Mouse (Mus musculus) neural tube, embryonic 11.5 days (tissue): ENCODE measurements at regions not wholly inside any gene's neighbourhood (a gene's known extent, or its start where the extent isn't known, plus 50 kb on each side); places are given as distances from the start of the nearest gene placed in this dataset.

Source experiments
- ATAC-seq: fragments of 200-750 bp; cut with Nextera tagmentation; 2 replicates; pipeline ENCODE4 v1.8.0; 2017; ENCODE audit warnings: moderate number of reproducible peaks, mild to moderate bottlenecking, moderate TSS enrichment, moderate library complexity; ENCODE audit not compliant: insufficient read depth, low FRiP score, low TSS enrichment
- DNase-seq: peaks from one replicate; pipeline ENCODE4 v3.0.0-alpha.2; 2015; ENCODE audit warnings: low spot score
- H3K27ac ChIP-seq: fragments of 300-500 bp; sonication (generic); 2 replicates; pipeline ENCODE4 v1.5.1; 2014; ENCODE audit warnings: low read depth, mild to moderate bottlenecking, low read length
- H3K27me3 ChIP-seq: fragments of 300-500 bp; sonication (generic); 2 replicates; pipeline ENCODE4 v1.6.1; 2014; ENCODE audit warnings: mild to moderate bottlenecking, low read length, mixed read lengths; ENCODE audit not compliant: control insufficient read depth, insufficient read depth
- H3K36me3 ChIP-seq: fragments of 300-500 bp; sonication (generic); 2 replicates; pipeline ENCODE4 v1.6.1; 2014; ENCODE audit warnings: mild to moderate bottlenecking, low read length, moderate library complexity, mixed read lengths; ENCODE audit not compliant: control insufficient read depth, insufficient read depth
- H3K4me1 ChIP-seq: fragments of 300-500 bp; sonication (generic); 2 replicates; pipeline ENCODE4 v1.6.1; 2014; ENCODE audit warnings: low read length, mixed read lengths; ENCODE audit not compliant: control insufficient read depth, insufficient read depth
- H3K4me2 ChIP-seq: fragments of 300-500 bp; sonication (generic); 2 replicates; pipeline ENCODE4 v1.6.1; 2014; ENCODE audit warnings: low read depth, mild to moderate bottlenecking, moderate library complexity
- H3K4me3 ChIP-seq: fragments of 300-500 bp; sonication (generic); 2 replicates; pipeline ENCODE4 v1.5.1; 2014; ENCODE audit warnings: low read depth, low read length
- H3K9ac ChIP-seq: fragments of 300-500 bp; sonication (generic); 2 replicates; pipeline ENCODE4 v1.6.1; 2014; ENCODE audit warnings: mild to moderate bottlenecking, low read length
- H3K9me3 ChIP-seq: fragments of 300-500 bp; sonication (generic); 2 replicates; pipeline ENCODE4 v1.6.1; 2016; ENCODE audit warnings: low read length; ENCODE audit not compliant: control insufficient read depth
- WGBS: fragments of 180-500 bp; shearing (Covaris S2); extraction: QIAGEN DNeasy Blood & Tissue Kit; methylation state at CpG from one replicate; pipeline ENCODE4 v1.1.7; 2014; 5-methylcytosine and 5-hydroxymethylcytosine counted together

DNA sequence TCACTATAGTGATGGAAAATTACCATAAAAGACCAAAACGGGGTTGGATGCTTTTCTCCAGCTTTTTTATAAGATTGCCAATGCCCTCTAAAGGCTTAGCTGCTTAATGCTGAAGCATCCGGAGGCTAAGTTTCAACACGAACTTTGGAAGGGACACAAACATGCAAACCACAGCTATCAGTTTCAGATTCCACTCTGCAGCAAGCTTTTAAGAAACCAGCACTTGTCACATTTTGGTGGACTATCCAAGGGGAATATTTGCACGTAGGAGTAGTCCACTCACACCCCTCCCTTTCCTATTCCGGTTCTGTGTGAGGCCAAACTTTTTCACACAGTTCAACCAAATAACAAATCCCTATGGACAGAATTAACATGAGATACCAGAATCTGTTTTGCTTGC, 157.9 kb downstream of the Plpp3 start:
- Histone ChIP-seq H3K9me3 (no peaks in the 10 kb centered on the region), H3K27ac (no peak overlapping the region), H3K36me3 (no peaks in the 10 kb centered on the region), H3K4me3 (no peak overlapping the region), H3K9ac (no peak overlapping the region), H3K27me3 (no peaks in the 10 kb centered on the region), H3K4me1 (no peaks in the 10 kb centered on the region), H3K4me2 (no peak overlapping the region)
- DNase-seq (no peak), ATAC-seq (no peak)
- WGBS = 86% methylated on average over 5 of the region's 5 CpGs

DNA sequence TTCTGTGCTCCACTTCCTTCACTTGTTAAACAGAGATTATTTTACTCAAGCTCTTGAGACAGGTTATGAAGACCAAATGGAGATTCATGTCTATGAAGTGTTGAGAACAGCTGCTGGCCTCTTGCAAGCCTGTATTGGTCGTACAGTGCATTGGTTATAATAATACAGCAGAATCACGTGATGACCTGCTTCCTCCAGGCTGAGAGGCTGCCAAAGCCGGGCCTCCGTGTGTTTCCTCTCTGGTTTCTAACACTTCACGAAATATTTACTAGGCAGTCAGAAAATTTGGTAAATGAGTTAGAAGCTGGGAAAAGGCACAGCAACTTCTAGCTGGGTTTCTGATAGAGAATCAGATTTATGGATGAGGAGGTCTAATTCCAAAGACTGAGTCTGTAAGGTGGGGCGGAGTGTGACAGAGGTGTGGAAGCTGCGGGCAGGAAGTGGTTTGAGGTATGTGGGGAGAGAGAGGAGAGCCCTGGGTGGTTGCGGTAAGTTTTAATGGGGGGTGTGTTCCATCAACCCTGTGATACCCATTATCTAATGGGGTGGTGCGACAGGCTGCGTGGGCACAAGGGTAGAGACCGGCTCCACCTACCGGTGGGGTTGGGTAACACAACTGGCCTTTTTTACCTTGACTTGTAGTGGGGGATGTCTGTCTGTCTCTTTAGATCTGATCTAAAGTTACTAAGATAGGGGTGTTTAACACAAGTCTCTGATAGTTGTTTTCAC, 159.5 kb downstream of the Plpp3 start:
- Histone ChIP-seq H3K4me2 (no peak overlapping the region), H3K27ac (no peak overlapping the region), H3K9ac (no peak overlapping the region), H3K36me3 (no peaks in the 10 kb centered on the region), H3K4me1 (no peaks in the 10 kb centered on the region), H3K4me3 (no peak overlapping the region), H3K9me3 (no peaks in the 10 kb centered on the region), H3K27me3 (no peaks in the 10 kb centered on the region)
- WGBS = 80% methylated on average over 12 of the region's 12 CpGs
- DNase-seq = no peak
- ATAC-seq = no peak

DNA sequence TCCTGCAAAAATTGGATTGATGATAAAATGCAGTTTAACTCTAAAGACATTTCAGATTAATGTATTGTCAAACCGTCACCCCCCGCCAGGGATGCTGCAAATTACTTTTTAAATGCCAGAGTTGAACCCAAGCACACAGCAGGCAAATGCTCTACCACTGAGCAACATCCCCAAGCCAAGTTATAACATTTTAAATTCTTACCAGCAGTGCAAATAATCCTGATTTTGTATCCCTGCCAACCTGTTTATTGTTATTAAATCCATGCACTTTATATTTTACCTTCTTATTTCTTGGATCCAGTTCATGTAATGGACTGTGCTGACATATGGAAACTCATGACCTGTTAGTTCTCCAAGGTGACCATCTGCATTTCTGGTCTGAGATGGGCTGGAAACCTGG, 161.3 kb downstream of the Plpp3 start:
- Histone ChIP-seq H3K4me1 (no peaks in the 10 kb centered on the region), H3K4me2 (no peak overlapping the region), H3K27ac (no peak overlapping the region), H3K27me3 (no peaks in the 10 kb centered on the region), H3K9ac (no peak overlapping the region), H3K9me3 (no peaks in the 10 kb centered on the region), H3K36me3 (no peaks in the 10 kb centered on the region), H3K4me3 (no peak overlapping the region)
- no peak for ATAC-seq
- no peak for DNase-seq
- 85% methylated on average over 2 of the region's 2 CpGs for WGBS

DNA sequence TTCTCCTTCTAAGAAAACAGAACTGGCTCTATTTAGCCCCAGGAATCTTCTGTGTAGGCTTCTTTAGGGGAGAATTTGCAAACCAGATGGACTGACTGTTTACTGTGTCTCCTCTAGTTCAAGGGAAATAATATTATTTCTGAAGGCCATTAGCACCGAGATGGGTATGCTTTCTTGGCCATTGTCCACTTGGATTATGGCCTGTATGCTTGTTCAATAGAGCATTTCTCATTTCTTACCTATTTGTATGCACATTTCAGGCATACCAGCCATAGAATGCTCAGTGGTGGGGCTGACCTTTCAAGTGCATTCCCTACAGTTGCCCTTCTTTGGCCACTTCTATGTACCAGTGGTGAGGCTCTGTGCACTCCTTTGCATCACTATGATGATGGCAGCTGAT, 166.3 kb downstream of the Plpp3 start:
- no peak overlapping the region for H3K4me2 ChIP-seq
- DNase-seq (no peak), ATAC-seq (no peak)
- H3K4me3 ChIP-seq = no peak overlapping the region
- WGBS = 60% methylated on average over 1 of the region's 1 CpGs
- no peak overlapping the region for H3K9ac ChIP-seq
- no peaks in the 10 kb centered on the region for H3K27me3 ChIP-seq
- H3K4me1 ChIP-seq = no peaks in the 10 kb centered on the region
- no peaks in the 10 kb centered on the region for H3K36me3 ChIP-seq
- H3K27ac ChIP-seq = no peak overlapping the region
- no peaks in the 10 kb centered on the region for H3K9me3 ChIP-seq

DNA sequence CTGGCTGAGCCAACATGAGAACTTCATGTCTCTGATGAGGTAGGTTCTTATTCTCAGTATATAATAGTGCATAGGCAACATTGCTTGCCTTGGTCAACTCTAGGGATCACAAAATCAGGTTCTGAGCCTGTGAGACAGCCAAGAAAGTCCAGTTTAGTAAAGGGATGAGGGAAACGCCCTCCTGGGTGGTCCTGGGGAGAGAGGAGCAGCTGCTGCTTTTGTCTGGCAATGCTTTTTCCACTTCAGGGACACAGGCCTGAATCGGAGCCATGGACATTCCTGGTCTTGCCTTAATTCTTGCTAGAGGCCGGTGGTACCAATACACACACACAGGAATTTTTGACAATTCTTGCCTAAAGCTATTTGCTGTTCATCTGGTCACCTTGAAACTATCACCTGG, 169.8 kb downstream of the Plpp3 start:
- Histone ChIP-seq H3K9ac (no peak overlapping the region), H3K4me1 (no peaks in the 10 kb centered on the region), H3K27ac (no peak overlapping the region), H3K4me3 (no peak overlapping the region), H3K36me3 (no peaks in the 10 kb centered on the region), H3K4me2 (no peak overlapping the region), H3K9me3 (no peaks in the 10 kb centered on the region), H3K27me3 (no peaks in the 10 kb centered on the region)
- ATAC-seq (no peak), DNase-seq (no peak)
- 41% methylated on average over 3 of the region's 3 CpGs for WGBS

DNA sequence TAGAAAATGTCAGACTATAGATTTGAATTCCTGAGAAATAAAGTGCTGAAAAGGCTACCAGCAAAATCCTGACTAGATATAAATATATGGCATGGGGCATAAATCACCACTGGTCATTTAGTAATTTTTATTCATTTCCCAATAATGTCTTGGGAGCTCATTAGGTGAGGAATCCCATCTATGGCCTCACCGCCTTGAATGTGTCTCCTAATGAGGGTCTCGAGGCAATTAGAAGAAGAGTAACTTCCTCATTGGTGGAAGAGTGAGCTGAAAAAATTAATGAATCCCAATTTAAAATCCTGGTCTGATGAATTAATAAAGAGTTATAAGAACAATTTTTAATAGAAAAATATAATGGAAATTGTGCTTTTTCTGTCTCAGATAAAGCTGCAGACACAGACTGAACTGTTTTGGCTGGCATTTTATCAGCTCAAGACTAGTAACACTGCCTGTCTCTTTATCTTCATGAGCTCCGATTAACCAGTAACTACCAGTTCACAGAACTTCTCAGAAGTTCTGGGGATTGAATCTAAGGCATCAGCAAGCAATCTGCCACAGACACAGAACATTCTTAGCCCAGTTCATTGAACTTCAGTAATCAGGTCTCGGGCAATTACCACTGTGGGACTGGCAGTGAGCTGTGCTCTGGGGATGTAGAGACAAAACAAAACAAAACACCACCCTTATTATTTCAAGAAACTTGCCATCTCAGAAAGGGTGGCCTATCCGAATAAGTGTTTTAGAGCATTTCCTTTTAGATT, 170.7 kb downstream of the Plpp3 start:
- H3K27ac ChIP-seq = no peak overlapping the region
- no peaks in the 10 kb centered on the region for H3K9me3 ChIP-seq
- H3K36me3 ChIP-seq = no peaks in the 10 kb centered on the region
- H3K4me3 ChIP-seq = no peak overlapping the region
- ATAC-seq (no peak), DNase-seq (no peak)
- H3K4me2 ChIP-seq = no peak overlapping the region
- H3K9ac ChIP-seq = no peak overlapping the region
- no peaks in the 10 kb centered on the region for H3K4me1 ChIP-seq
- 86% methylated on average over 5 of the region's 5 CpGs for WGBS
- H3K27me3 ChIP-seq = no peaks in the 10 kb centered on the region

DNA sequence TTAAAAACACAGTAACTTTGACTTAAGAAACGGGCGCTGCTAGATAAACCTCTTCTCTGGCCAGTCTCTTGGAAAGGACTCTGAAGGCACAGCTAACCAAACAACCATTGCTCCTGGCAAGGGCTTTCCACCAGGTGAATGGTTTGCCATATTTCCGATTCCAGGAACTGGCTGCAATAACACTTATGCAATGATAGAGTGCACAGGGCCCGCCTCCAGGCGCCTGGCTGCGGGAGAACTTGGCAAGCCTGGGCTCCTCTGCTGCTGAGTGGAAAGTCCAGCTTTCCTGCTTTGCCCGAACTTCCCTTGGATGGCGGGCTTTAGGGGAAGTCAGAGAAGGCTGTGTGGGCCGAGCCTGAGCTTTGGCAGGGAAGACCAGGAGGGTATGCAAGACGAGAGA, 171.6 kb downstream of the Plpp3 start:
- no peak overlapping the region for H3K27ac ChIP-seq
- H3K4me2 ChIP-seq = no peak overlapping the region
- no peaks in the 10 kb centered on the region for H3K4me1 ChIP-seq
- H3K4me3 ChIP-seq = no peak overlapping the region
- WGBS = 85% methylated on average over 10 of the region's 10 CpGs
- DNase-seq (no peak), ATAC-seq (no peak)
- H3K9me3 ChIP-seq = no peaks in the 10 kb centered on the region
- H3K27me3 ChIP-seq = no peaks in the 10 kb centered on the region
- no peak overlapping the region for H3K9ac ChIP-seq
- no peaks in the 10 kb centered on the region for H3K36me3 ChIP-seq

DNA sequence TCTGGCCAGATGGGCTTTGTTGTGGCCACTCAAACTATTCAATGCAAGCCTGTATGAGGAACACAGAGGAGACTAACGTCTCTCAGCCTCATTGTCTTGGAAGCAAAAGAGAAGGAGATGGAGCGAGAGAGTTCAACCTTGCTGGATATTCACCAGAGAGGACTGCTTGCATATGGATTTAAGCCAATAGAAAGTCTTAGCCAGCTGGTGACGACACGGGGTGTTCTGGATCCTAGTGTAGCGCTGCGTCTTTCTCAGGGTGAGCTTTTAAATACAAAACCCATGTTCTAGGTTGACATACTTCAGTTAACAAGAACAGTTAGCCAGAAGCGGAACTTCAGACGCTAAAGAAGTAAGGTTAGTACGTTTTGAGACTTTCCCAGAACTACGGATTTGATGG, 174.9 kb downstream of the Plpp3 start:
- WGBS = 87% methylated on average over 10 of the region's 10 CpGs
- Histone ChIP-seq H3K27ac (no peak overlapping the region), H3K27me3 (no peaks in the 10 kb centered on the region), H3K4me3 (no peak overlapping the region), H3K36me3 (no peaks in the 10 kb centered on the region), H3K4me1 (no peaks in the 10 kb centered on the region), H3K9me3 (no peaks in the 10 kb centered on the region), H3K4me2 (no peak overlapping the region), H3K9ac (no peak overlapping the region)
- ATAC-seq (no peak), DNase-seq (no peak)

DNA sequence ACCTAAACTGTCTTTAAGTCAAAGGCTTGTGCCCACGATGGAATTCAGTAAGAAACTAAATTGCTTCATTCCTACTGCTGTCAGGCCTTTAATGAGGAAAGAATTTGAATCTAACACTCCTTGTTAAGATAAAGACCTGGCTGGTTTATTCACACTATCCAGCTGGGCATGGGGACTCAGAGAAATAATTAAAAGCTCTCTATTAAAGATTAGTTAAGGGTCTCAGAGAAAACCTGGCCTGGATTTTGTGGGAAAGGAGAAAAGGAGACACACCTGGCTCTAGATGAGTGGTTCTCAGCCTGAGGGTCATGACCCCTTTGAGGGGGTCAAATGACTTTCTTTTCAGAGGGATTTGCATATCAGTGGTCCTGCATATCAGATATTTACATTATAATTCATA, 178.7 kb downstream of the Plpp3 start:
- Histone ChIP-seq H3K36me3 (no peaks in the 10 kb centered on the region), H3K9ac (no peak overlapping the region), H3K4me2 (no peak overlapping the region), H3K27me3 (no peaks in the 10 kb centered on the region), H3K4me1 (no peaks in the 10 kb centered on the region), H3K27ac (no peak overlapping the region), H3K4me3 (no peak overlapping the region), H3K9me3 (no peaks in the 10 kb centered on the region)
- WGBS = 75% methylated on average over 1 of the region's 1 CpGs
- no peak for ATAC-seq
- DNase-seq = no peak
